Mouse (Mus musculus): ENCODE data around the gene Rgl1.

DNA sequence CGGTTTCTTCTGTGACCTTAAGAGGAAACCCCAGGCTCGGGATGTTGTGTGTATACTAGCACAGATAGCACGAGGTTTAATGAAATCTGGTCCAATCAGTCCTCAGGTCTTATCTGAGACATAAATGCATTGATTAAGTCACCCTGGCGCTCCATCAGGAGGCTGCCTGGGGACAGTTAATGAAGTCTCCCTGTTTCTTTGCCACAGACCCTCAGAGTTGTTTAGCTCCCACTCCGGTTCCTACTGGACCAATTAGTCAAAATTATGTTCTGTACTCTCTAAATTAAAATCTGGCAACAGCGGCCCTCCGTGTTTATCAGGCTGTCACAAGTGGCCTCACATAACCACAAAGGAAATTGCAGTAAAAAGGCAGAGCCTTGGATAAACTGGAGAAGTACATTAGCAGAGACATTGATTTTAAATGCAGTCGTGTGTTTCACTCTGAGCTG, 78.4 kb downstream of the Rgl1 start:
- TF ChIP-seq CTCF (IDR thresholded peaks at IDR 0.05; ENCODE audit: extremely low read depth, insufficient read depth, low read length) (no peak), POLR2A (IDR thresholded peaks at IDR 0.05; ENCODE audit: extremely low read depth, insufficient read depth, low read length) (no peak)
